Mouse (Mus musculus) 3134 (cell line): ENCODE results near the gene Trim47.
A peak's percentile ranks its signal among the peaks of the same experiment; 100 is the strongest.

ENCODE experiments used
- DNase-seq: peaks from one replicate; pipeline ENCODE4 v3.0.0-alpha.2; 2011; ENCODE audit warnings: low spot score; ENCODE audit not compliant: insufficient read length; ENCODE audit errors: extremely low read depth

Gene Trim47

DNA sequence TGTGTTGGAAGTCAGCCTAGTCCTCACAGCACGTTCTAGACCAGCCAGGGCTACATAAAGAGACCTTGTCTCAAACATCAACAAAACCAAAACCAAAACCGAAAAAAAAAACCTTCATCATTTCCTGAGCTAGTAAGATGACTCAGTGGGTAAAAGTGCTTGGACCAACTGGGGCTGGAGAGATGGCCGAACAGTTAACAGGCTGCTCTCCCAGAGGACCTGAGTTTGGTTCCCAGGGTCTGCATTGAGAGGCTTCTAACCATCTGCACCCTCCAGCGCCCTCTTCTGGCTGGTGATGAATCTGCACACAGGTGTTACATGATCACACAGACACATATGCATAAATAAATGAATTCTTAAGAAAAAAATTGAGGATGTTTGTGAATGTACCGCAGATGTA lies 55.5 kb downstream of the Trim47 start:
- peak; percentile 76 for DNase-seq

DNA sequence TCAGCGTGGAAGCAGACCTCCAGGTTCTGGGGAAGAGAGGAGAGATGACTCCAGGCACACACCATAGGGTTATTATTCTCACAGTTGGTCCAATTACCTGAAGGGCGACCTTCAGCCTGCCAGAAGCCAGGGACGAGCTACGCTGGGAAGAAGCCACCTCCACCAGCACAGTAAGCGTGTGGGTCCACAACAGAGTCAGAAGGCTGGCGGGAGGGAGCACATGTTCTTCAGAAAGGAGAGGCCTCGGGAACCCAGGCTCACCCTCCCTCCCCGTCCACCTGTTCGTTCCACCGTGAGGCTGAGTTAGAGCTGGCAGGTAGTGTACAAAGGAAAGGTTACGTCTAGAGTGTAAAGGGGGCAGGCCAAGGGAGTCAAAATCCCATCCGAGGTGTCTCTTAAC lies 61.7 kb downstream of the Trim47 start:
- DNase-seq, result no peak

DNA sequence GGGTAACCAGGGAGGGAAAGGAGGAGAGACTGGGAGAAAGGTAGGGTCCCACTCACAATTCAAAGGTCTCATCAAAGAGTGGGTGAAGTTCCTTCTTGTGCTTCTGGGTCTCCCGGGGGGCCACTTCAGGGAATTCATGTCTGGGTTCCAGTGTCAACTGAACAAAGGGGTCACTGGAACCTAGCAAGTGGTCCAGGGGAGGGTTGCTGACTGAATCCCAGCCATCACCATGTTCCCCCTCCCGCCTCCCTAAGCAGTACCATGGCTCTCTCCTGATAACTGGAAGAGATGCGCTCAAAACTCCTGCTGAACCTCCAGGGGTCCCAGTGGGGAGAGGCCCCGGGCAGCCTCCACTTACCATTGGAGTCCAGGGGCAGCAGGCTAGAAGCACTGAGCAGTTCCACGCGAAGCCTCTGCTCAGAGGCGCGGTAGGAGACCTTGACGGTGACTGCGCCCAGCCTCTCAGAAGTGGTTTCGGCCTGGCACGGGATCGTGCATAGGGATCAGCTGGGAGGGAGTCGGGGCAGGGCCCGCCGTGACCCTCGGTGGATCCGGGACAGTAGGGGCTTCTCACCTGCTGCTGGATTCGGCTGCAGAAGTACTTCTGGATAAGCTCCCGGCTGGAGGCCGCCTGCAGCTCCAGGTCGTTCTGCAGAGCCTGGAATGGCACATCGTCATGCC lies 62.7 kb downstream of the Trim47 start:
- no peak for DNase-seq

- DNase-seq, result no peak
Measured at GRCm38 (mm10) chr11:116063562-116063961, 63.4 kb downstream of the Trim47 start.

DNA sequence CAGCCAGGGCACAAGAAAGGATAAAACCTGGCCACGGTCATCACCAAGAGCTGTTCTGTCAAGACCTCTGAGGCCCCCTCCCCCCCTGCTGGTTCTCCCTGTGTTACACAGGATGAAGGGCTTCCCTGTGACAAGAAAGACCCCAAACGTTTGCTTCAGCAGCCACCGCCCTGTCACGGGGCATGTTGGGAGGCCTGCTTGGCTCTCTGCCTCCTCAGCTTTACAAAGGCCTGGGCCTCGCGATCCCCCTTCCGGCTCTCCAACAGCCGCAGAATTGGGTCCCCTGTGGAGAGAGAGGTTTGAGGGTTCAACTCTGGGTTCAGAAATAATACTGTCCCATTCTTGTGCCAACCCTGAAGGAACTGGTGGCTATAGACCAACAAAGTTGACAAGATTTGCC lies 64.5 kb downstream of the Trim47 start:
- no peak for DNase-seq

GRCm38 (mm10) chr11:116061641-116062415 lies 65.2 kb downstream of the Trim47 start:
- no peak for DNase-seq

DNA sequence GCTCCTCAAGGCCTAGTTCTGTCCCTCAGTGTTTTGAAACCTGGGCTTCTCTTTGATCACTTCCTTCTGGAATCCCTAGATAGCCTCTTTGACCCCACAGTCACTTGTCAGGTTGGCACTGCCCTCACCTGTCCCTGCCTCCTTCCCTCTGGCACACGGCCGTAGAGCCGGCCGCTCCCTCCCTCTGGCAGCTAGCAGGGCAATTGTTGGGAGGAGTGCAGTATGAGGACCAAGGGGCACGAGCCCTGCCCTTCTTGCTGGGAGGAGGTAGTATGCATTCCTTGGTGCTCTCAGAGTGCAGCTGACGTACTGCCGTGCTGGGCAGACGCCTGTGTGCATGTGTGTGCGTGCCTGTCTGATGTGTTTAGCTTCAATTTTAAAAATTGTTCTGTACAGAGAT lies 66.4 kb downstream of the Trim47 start:
- DNase-seq, result no peak

GRCm38 (mm10) chr11:116059691-116060025 lies 67.4 kb downstream of the Trim47 start:
- DNase-seq, result no peak

- DNase-seq, result no peak
Measured at GRCm38 (mm10) chr11:116058868-116059690, 67.9 kb downstream of the Trim47 start.

DNA sequence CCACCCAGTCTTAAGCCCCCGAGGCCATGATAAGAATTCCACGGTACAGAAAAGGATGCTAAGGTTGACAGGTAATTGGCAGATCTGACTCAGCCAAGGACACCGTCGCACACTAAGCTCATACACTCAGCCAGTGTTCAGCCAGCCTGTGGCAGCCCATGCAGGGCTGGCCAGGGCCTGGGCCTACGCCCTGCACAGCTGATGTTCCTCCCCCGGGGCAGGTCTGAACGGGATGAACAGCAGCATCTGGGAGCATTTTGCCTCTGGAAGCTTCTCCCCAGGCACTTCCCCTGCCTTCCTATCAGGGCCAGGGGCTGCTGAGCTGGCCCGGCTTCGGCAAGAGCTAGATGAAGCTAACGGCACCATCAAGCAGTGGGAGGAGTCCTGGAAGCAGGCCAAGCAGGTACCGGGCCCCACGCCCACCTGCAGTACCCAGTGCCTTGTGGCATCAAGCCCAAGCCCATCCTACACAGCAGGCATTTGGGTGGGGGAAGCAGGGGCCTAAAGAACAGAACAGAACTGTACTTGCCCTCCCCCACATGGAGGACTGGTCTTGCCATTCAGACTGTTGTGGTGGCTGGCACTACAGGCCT lies 68.9 kb downstream of the Trim47 start:
- DNase-seq, result no peak

DNA sequence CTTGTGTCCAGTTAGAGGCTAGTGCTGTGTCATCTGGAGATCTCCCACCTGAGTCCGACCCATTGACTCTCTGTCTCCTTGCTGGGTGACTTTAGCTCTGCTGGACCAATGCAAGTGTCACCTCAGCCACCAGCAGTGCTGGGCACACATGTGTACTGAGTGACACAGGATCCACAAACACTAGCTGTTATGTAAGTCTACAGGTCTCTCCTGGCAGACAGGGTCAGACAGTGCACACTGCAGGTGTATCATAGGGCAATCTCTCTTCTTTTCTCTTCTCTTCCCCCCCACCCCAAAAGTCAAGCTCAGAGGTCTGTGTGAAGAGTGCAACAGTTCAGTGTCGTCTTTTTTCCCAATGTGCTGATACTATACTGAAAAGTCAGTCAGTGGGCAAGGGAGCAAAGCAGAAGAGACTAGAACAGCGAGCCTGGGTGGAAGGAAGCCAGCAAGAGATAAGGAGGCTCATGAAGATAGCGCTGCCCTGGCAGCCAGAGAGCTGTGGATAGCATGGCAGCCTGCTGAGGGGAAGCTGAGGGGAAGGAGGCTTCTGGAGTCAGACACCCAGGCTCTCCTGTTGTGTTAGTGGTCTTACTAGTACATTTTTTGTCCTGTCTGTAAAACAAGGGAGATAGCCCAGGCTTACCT lies 69.7 kb downstream of the Trim47 start:
- DNase-seq, result no peak

- DNase-seq, result no peak
Measured at GRCm38 (mm10) chr11:116055873-116056272, 71.1 kb downstream of the Trim47 start.
